Mouse (Mus musculus) kidney, embryonic 14.5 days (tissue): ENCODE measurements around the gene Mrps18b. TPM values are rescaled to one million over a fixed set of nuclear protein-coding genes. Genes with fewer than 3 reads are reported as not detected.
A peak's percentile ranks its signal among the peaks of the same experiment; 100 is the strongest.

ENCODE experiments used
- ATAC-seq: fragments of 200-750 bp; cut with Nextera tagmentation; 2 replicates; pipeline ENCODE4 v1.8.0; 2017; ENCODE audit warnings: moderate number of reproducible peaks, mild to moderate bottlenecking, moderate TSS enrichment, moderate library complexity; ENCODE audit not compliant: low FRiP score, low TSS enrichment
- H3K27ac ChIP-seq: fragments of 300-500 bp; sonication (generic); 2 replicates; pipeline ENCODE4 v1.5.1; 2014; ENCODE audit warnings: low read depth, mild to moderate bottlenecking, low read length, moderate library complexity, mixed read lengths
- H3K27me3 ChIP-seq: fragments of 300-500 bp; sonication (generic); 2 replicates; pipeline ENCODE4 v1.6.1; 2014; ENCODE audit warnings: mild to moderate bottlenecking, low read length; ENCODE audit not compliant: control insufficient read depth, insufficient read depth
- H3K36me3 ChIP-seq: fragments of 300-500 bp; sonication (generic); 2 replicates; pipeline ENCODE4 v1.6.1; 2014; ENCODE audit warnings: low read length, mixed read lengths; ENCODE audit not compliant: control insufficient read depth, insufficient read depth
- H3K4me1 ChIP-seq: fragments of 300-500 bp; sonication (generic); 2 replicates; pipeline ENCODE4 v1.6.1; 2014; ENCODE audit warnings: low read length, mixed read lengths; ENCODE audit not compliant: control insufficient read depth, insufficient read depth
- H3K4me2 ChIP-seq: fragments of 300-500 bp; sonication (generic); replicated peaks from 2 replicates; pipeline ENCODE4 v1.6.1; 2014; ENCODE audit warnings: low read depth, mild to moderate bottlenecking, low read length
- H3K4me3 ChIP-seq: fragments of 300-500 bp; sonication (generic); 2 replicates; pipeline ENCODE4 v1.5.1; 2014; ENCODE audit warnings: mild to moderate bottlenecking, low read length
- H3K9ac ChIP-seq: fragments of 300-500 bp; sonication (generic); 2 replicates; pipeline ENCODE4 v1.6.1; 2014; ENCODE audit warnings: low read depth, mild to moderate bottlenecking, low read length, moderate library complexity
- H3K9me3 ChIP-seq: fragments of 300-500 bp; sonication (generic); 2 replicates; pipeline ENCODE4 v1.6.1; 2016; ENCODE audit warnings: low read length; ENCODE audit not compliant: control insufficient read depth
- WGBS: fragments of 180-500 bp; shearing (Covaris S2); extraction: QIAGEN DNeasy Blood & Tissue Kit; methylation state at CpG from one replicate; pipeline ENCODE4 v1.1.7; 2014; 5-methylcytosine and 5-hydroxymethylcytosine counted together
- polyA plus RNA-seq: library from polyadenylated mRNA; unstranded; fragments of >200 nt; fragmentation: Nextera tagmentation; extraction: Ambion mirVana; gene quantifications from 2 replicates; pipeline ENCODE4 v1.2.1, GENCODE M21; 2014

Gene Mrps18b
- polyA plus RNA-seq, 1 experiment from 2014 or later, result 101 TPM

- 94% methylated on average over 1 of the region's 1 CpGs for WGBS
- Histone ChIP-seq H3K27me3 (no peaks in the 10 kb centered on the region), H3K36me3 (peaks cover 43% of the 10 kb centered on the region), H3K9me3 (no peaks in the 10 kb centered on the region), H3K4me3 (peak overlapping the region; percentile 85; the same call in 1 of the 2 replicates), H3K9ac (0 out of 2 replicates have a peak overlapping the region, but pooled peaks have one; percentile 97), H3K4me2 (no peak overlapping the region), H3K4me1 (peaks cover 27% of the 10 kb centered on the region), H3K27ac (peak overlapping the region; percentile 43; the same call in 1 of the 2 replicates)
- no peak for ATAC-seq
These were observed 4.2 kb upstream of the Mrps18b start for GRCm38 (mm10) chr17:35920384-35920783.

DNA sequence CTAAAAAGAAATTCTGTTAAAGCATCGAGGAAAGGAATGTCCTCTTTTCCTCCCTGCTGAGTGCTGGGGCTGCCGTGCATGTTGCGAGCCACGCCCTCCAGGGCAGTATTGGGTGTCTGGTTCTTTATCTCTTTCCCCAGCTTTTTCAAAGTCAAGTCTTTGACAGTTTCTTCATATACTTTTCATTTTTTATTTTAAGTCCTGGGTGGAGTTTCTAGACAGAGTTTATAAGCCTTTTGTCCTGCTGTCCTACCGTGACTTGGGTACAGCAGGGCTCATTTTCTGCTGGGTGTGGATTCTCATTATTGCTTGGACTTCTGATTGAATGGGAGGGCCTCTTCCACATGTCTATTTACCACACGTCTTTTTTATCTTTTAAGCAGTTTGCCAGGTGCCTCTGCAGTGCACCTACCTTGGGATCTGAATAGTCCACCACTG is 3.7 kb upstream of the Mrps18b start:
- Histone ChIP-seq H3K4me3 (peak overlapping the region; percentile 85; the same call in 1 of the 2 replicates), H3K9ac (0 out of 2 replicates have a peak overlapping the region, but pooled peaks have one; percentile 97), H3K4me2 (peak overlapping the region; percentile 98), H3K27me3 (no peaks in the 10 kb centered on the region), H3K36me3 (peaks cover 38% of the 10 kb centered on the region), H3K9me3 (no peaks in the 10 kb centered on the region), H3K4me1 (peaks cover 27% of the 10 kb centered on the region), H3K27ac (peak overlapping the region; percentile 99)
- WGBS, result 58% methylated on average over 6 of the region's 6 CpGs
- ATAC-seq, result no peak

DNA sequence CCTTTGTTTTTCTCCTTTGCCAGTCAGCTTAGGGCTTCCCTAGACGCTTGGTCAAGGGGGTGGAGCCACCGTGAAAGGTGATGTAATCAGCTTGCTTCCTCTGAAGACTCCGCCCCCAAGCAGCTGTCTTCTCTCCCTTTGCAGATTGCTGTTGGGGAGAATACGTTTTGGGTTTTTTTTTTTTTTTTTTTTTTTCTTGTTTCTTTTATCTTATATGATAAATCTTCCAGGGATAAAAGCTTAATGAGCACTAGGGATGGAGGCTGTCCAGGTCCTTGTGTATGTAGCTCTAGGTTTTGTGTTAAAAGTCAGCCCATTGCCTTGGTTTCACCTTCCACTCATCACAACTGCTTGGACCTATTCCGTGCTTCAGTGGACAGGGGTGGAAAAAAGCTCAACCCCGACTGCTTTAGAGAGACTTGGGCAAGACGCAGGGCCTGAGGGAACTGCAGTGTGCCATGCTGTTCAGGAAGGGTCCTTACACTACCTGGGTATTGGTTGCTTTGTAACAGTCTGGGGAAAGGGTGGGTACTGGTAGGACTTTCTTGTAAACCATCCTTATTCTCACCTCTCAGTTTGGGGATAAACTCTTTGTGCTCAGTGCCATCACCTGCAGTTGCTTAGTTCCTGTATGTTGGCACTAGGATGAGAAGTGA is 3.0 kb upstream of the Mrps18b start:
- peaks cover 27% of the 10 kb centered on the region for H3K4me1 ChIP-seq
- ATAC-seq, result peak; percentile 57

GRCm38 (mm10) chr17:35918276-35919059 is 2.3 kb upstream of the Mrps18b start:
- H3K4me1 ChIP-seq, result peaks cover 27% of the 10 kb centered on the region
- ATAC-seq, result no peak
- 0% methylated on average over 11 of the region's 11 CpGs for WGBS
- peak overlapping the region; percentile 97 for H3K9ac ChIP-seq
- no peaks in the 10 kb centered on the region for H3K27me3 ChIP-seq
- H3K4me2 ChIP-seq, result peak overlapping the region; percentile 98
- peaks cover 31% of the 10 kb centered on the region for H3K36me3 ChIP-seq
- H3K4me3 ChIP-seq, result peak overlapping the region; percentile 85
- H3K27ac ChIP-seq, result peak overlapping the region; percentile 99
- H3K9me3 ChIP-seq, result no peaks in the 10 kb centered on the region

More for the DNA sequence above, 3.0 kb upstream of the Mrps18b start:
- H3K4me3 ChIP-seq, result peak overlapping the region; percentile 85
- H3K27me3 ChIP-seq, result no peaks in the 10 kb centered on the region
- peaks cover 35% of the 10 kb centered on the region for H3K36me3 ChIP-seq
- no peaks in the 10 kb centered on the region for H3K9me3 ChIP-seq
- H3K4me2 ChIP-seq, result peak overlapping the region; percentile 98
- H3K27ac ChIP-seq, result peak overlapping the region; percentile 99
- WGBS, result 8% methylated on average over 7 of the region's 7 CpGs
- peak overlapping the region; percentile 97 for H3K9ac ChIP-seq

GRCm38 (mm10) chr17:35917463-35918251 is 1.5 kb upstream of the Mrps18b start:
- no peak for ATAC-seq
- under 1% methylated on average over 13 of the region's 13 CpGs for WGBS
- peak overlapping the region; percentile 97 for H3K9ac ChIP-seq
- H3K4me1 ChIP-seq, result peaks cover 27% of the 10 kb centered on the region
- peaks cover 31% of the 10 kb centered on the region for H3K36me3 ChIP-seq
- H3K27me3 ChIP-seq, result no peaks in the 10 kb centered on the region
- H3K27ac ChIP-seq, result peak overlapping the region; percentile 99
- H3K4me3 ChIP-seq, result peak overlapping the region; percentile 85
- H3K4me2 ChIP-seq, result peak overlapping the region; percentile 98
- H3K9me3 ChIP-seq, result no peaks in the 10 kb centered on the region

DNA sequence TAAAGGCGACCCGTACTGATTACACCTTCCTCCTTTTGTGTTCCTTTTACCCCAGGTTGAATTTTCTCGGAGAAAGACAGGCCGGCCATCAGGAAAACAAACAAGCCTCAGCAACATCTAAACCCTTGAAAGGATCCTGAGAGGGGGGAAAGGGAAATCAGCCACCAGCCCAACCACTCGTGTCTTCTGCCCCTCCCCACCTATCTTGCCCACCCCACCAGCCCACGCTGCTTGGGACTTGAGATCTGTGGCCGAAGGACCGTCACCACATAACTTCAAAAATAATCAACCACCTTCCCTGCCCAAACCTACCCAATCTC is 914 bp upstream of the Mrps18b start:
- H3K4me3 ChIP-seq, result peak overlapping the region; percentile 85
- peak overlapping the region; percentile 98 for H3K4me2 ChIP-seq
- no peaks in the 10 kb centered on the region for H3K27me3 ChIP-seq
- H3K4me1 ChIP-seq, result peaks cover 27% of the 10 kb centered on the region
- peaks cover 36% of the 10 kb centered on the region for H3K36me3 ChIP-seq
- H3K27ac ChIP-seq, result peak overlapping the region; percentile 99
- no peaks in the 10 kb centered on the region for H3K9me3 ChIP-seq
- ATAC-seq, result no peak
- 0% methylated on average over 8 of the region's 8 CpGs for WGBS
- peak overlapping the region; percentile 97 for H3K9ac ChIP-seq

GRCm38 (mm10) chr17:35915538-35916296 is 472 bp downstream of the Mrps18b start:
- Histone ChIP-seq H3K4me3 (peak overlapping the region; percentile 85), H3K4me1 (peaks cover 16% of the 10 kb centered on the region), H3K27ac (peak overlapping the region; percentile 62; the same call in 1 of the 2 replicates), H3K4me2 (peak overlapping the region; percentile 73), H3K9me3 (no peaks in the 10 kb centered on the region), H3K27me3 (no peaks in the 10 kb centered on the region), H3K36me3 (peaks cover 39% of the 10 kb centered on the region), H3K9ac (peak overlapping the region; percentile 97)
- 2% methylated on average over 28 of the region's 28 CpGs for WGBS
- ATAC-seq, result no peak

DNA sequence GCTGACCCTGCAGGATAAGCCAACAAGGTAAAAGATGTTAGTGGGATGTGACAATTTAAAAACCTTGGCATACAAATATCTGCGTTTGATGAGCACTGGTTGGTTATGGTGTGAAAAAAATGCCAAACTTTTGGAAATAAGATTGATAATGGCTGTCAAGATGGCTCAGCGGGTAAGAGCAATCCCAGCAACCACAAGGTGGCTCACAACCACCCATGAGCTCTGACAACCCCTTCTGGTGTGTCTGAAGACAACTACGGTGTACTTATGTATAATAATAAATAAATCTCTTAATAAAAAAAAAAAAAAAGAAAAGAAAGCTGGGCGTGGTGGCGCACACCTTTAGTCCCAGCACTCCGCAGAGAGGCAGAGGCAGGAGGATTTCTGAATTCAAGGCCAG is 1.2 kb downstream of the Mrps18b start:
- peaks cover 9% of the 10 kb centered on the region for H3K4me1 ChIP-seq
- H3K9me3 ChIP-seq, result no peaks in the 10 kb centered on the region
- peaks cover 35% of the 10 kb centered on the region for H3K36me3 ChIP-seq
- H3K4me3 ChIP-seq, result peak overlapping the region; percentile 85; the same call in 1 of the 2 replicates
- ATAC-seq, result no peak
- H3K9ac ChIP-seq, result no peak overlapping the region; the same call in 1 of the 2 replicates
- H3K4me2 ChIP-seq, result peak overlapping the region; percentile 73
- H3K27me3 ChIP-seq, result no peaks in the 10 kb centered on the region
- no peak overlapping the region for H3K27ac ChIP-seq
- WGBS, result 80% methylated on average over 6 of the region's 6 CpGs
